In the genomic region with DNA sequence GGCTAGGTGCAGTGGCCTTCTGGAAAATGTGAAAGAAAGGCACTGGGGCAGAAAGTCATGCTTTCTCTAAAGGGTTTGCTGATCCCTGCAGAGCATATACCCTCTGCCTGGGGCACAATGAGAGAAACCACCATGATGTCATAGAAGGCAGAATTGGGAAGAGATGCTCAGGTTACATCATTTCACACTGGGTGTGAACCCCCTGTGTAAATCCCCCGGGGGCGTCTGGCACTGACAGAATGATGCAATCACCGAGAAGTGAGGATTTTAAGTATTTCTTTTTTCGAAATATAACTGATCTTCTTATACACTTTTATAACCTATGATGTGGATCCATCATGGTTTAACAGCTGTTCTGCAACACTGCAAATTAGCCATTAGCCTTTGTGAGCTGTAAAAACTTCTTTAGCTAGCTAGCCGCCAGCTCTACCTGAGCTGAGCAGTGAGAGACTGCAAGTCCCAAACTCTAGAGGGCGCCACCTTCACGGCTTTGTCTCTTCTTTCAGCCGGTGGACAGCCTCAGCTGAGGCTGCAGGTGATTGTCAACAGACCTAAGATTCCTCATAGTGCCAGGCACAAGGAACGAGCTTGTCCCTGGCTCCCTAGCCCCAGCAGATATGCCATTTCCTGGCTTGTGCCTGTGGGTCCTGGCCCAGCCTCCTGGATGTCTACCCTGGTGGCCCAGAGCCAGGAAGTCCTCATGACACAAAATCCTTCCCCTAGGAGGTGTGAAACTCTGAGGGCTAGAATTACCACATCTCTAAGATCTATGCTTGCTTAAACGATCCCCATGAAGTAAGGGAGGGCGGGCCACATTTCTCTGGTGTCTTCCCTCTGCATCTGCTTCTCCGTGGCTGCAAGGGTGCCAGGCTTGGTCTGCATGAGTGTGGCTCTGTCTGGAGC, we compare ENCODE assay signal across 10 mouse cellular contexts. TPM values are rescaled to one million over a fixed set of nuclear protein-coding genes. Genes with fewer than 3 reads are reported as not detected.
DNase-seq lines count a peak whose midpoint lies in the region; ATAC-seq and TF ChIP-seq lines count a peak whose summit lies in the region.
"Had no signal": no experiment of that assay in that cellular context is flagged by ENCODE, and none has a peak within 500 bp of the region (broad histone marks: within the 10 kb centered on the region; RNA-seq: fewer than 3 reads in every experiment).

No protein-coding gene starts in this region.

- H3K9me3 ChIP-seq in E14TG2a.4 (ENCODE audit: low read length) = no peaks in the 10 kb centered on the region; the same call in 1 of the 2 replicates
- no peaks in the 10 kb centered on the region for H3K9me3 ChIP-seq in neural tube, embryonic 13.5 days
- H3K9me3 ChIP-seq: embryonic facial prominence, embryonic 15.5 days; limb, embryonic 15.5 days had no signal

- no peak overlapping the region for H3K4me2 ChIP-seq in neural tube, embryonic 13.5 days
- H3K4me2 ChIP-seq: embryonic facial prominence, embryonic 15.5 days; limb, embryonic 15.5 days had no signal

- peak; percentile 72 for ATAC-seq in granulocyte monocyte progenitor cell, adult 5-6 weeks (replicated peaks; ENCODE audit: poor library complexity, severe bottlenecking)
- ATAC-seq in neural tube, embryonic 13.5 days (ENCODE audit: low read depth) = peak; percentile 56; the same call in 1 of the 2 replicates
- ATAC-seq in erythroid progenitor cell, adult 5-6 weeks (replicated peaks; ENCODE audit: low FRiP score, poor library complexity, severe bottlenecking) = no peak

- no peak overlapping the region for H3K27ac ChIP-seq in layer of hippocampus, adult 2 months
- no peak overlapping the region for H3K27ac ChIP-seq in neural tube, embryonic 13.5 days (replicated peaks)
- H3K27ac ChIP-seq: embryonic facial prominence, embryonic 15.5 days; limb, embryonic 15.5 days had no signal

- no peak overlapping the region for H3K9ac ChIP-seq in neural tube, embryonic 13.5 days
- H3K9ac ChIP-seq: embryonic facial prominence, embryonic 15.5 days; limb, embryonic 15.5 days had no signal

- TF ChIP-seq CTCF in layer of hippocampus, adult 2 months (conservative IDR thresholded peaks at IDR 0.05) = peak; percentile 84
- peak; percentile 14; the same call in 1 of the 2 replicates for TF ChIP-seq CTCF in E14TG2a.4 (conservative IDR thresholded peaks at IDR 0.05; ENCODE audit: low read length)

- no peaks in the 10 kb centered on the region for H3K36me3 ChIP-seq in E14TG2a.4 (ENCODE audit: insufficient read depth, low read length)
- no peaks in the 10 kb centered on the region for H3K36me3 ChIP-seq in neural tube, embryonic 13.5 days
- H3K36me3 ChIP-seq: embryonic facial prominence, embryonic 15.5 days; limb, embryonic 15.5 days had no signal

- H3K4me1 ChIP-seq in E14TG2a.4 (replicated peaks; ENCODE audit: low read depth, low read length) = no peaks in the 10 kb centered on the region
- no peaks in the 10 kb centered on the region for H3K4me1 ChIP-seq in neural tube, embryonic 13.5 days (replicated peaks)

- H3K4me3 ChIP-seq in layer of hippocampus, adult 2 months = no peak overlapping the region
- H3K4me3 ChIP-seq in E14TG2a.4 (replicated peaks; ENCODE audit: low read length) = no peak overlapping the region
- no peak overlapping the region for H3K4me3 ChIP-seq in neural tube, embryonic 13.5 days
- H3K4me3 ChIP-seq: embryonic facial prominence, embryonic 15.5 days; limb, embryonic 15.5 days had no signal

- H3K27me3 ChIP-seq in E14TG2a.4 (ENCODE audit: insufficient read depth, low read length) = no peaks in the 10 kb centered on the region
- H3K27me3 ChIP-seq in neural tube, embryonic 13.5 days = no peaks in the 10 kb centered on the region
- H3K27me3 ChIP-seq: embryonic facial prominence, embryonic 15.5 days; limb, embryonic 15.5 days had no signal

- intact Hi-C loops in left cerebral cortex, postnatal 4 days (cut with DNase I) = no loop called here

- WGBS in neural tube, embryonic 13.5 days = 44% methylated on average over 12 of the region's 12 CpGs

- peak in 1 of 2 experiments; percentile 32 for DNase-seq in layer of hippocampus, adult 2 months (ENCODE audit: low spot score in 2 of 2)
- DNase-seq in layer of hippocampus, postnatal 36 days = no peak
- DNase-seq in cerebellum, adult 11 months = peak; percentile 26
- DNase-seq in left cerebral cortex, postnatal 4 days = peak; percentile 25

RNA-seq across cellular contexts. Expression of a gene that starts 29.4 kb away (rescaled TPM):
- total RNA-seq in layer of hippocampus, adult 2 months (2021) = 1 to 10 TPM in 1 of 2 experiments, not detected in 1; 1.1 TPM
- total RNA-seq in layer of hippocampus, postnatal 36 days (2021) = 1 to 10 TPM in 1 of 2 experiments, not detected in 1; 1.5 TPM
- not detected in 2 replicates for total RNA-seq in granulocyte monocyte progenitor cell, adult 5-6 weeks (2014; fragmentation: Nextera tagmentation)
- total RNA-seq in granulocyte monocyte progenitor cell, adult 5-6 weeks (2017) = 2.4 TPM in 2 replicates
- not detected for total RNA-seq in left cerebral cortex, postnatal 4 days (2021)
- polyA plus RNA-seq in neural tube, embryonic 13.5 days (2015; fragmentation: Nextera tagmentation; extraction: Ambion mirVana) = 0.43 TPM in 1 of 2 replicates, not detected in the other
- total RNA-seq in erythroid progenitor cell, adult 5-6 weeks (2015; ENCODE audit: low replicate concordance) = 12.6 and 13.4 TPM in 2 replicates
- total RNA-seq in erythroid progenitor cell, adult 5-6 weeks (2017; ENCODE audit: low replicate concordance) = 2.4 and 14.6 TPM in 2 replicates

RNA-seq across cellular contexts. Expression of a gene that starts 36.2 kb away (rescaled TPM):
- total RNA-seq in layer of hippocampus, adult 2 months (2021) = 10 to 100 TPM; 27.4 to 29.2 TPM
- total RNA-seq in layer of hippocampus, postnatal 36 days (2021) = 10 to 100 TPM; 28.4 to 29.4 TPM
- 1.3 and 2.0 TPM in 2 replicates for total RNA-seq in granulocyte monocyte progenitor cell, adult 5-6 weeks (2014; fragmentation: Nextera tagmentation)
- total RNA-seq in granulocyte monocyte progenitor cell, adult 5-6 weeks (2017) = 1.3 and 2.1 TPM in 2 replicates
- total RNA-seq in left cerebral cortex, postnatal 4 days (2021) = 10 to 100 TPM; 36.4 to 40.0 TPM
- 6.6 and 7.8 TPM in 2 replicates for polyA plus RNA-seq in neural tube, embryonic 13.5 days (2015; fragmentation: Nextera tagmentation; extraction: Ambion mirVana)
- 1.1 TPM in 1 of 2 replicates, not detected in the other for total RNA-seq in erythroid progenitor cell, adult 5-6 weeks (2015; ENCODE audit: low replicate concordance)
- total RNA-seq in erythroid progenitor cell, adult 5-6 weeks (2017; ENCODE audit: low replicate concordance) = 0.90 and 1.5 TPM in 2 replicates

RNA-seq across cellular contexts. Expression of a gene that starts 55.1 kb away (rescaled TPM):
- 10 to 100 TPM; 64.9 to 72.1 TPM for total RNA-seq in layer of hippocampus, adult 2 months (2021)
- total RNA-seq in layer of hippocampus, postnatal 36 days (2021) = 10 to 100 TPM; 58.7 to 60.1 TPM
- 94.8 and 123 TPM in 2 replicates for total RNA-seq in granulocyte monocyte progenitor cell, adult 5-6 weeks (2014; fragmentation: Nextera tagmentation)
- total RNA-seq in granulocyte monocyte progenitor cell, adult 5-6 weeks (2017) = 96.0 and 115 TPM in 2 replicates
- total RNA-seq in left cerebral cortex, postnatal 4 days (2021) = 10 to 100 TPM; 63.7 to 69.4 TPM
- 28.1 and 31.1 TPM in 2 replicates for polyA plus RNA-seq in neural tube, embryonic 13.5 days (2015; fragmentation: Nextera tagmentation; extraction: Ambion mirVana)
- total RNA-seq in erythroid progenitor cell, adult 5-6 weeks (2015; ENCODE audit: low replicate concordance) = 30.6 and 32.3 TPM in 2 replicates
- 19.6 and 21.6 TPM in 2 replicates for total RNA-seq in erythroid progenitor cell, adult 5-6 weeks (2017; ENCODE audit: low replicate concordance)

Comparison
In these comparisons a context has a peak if more than half of its experiments do, and no peak if none do; other contexts are left out.
1. DNase-seq: peak in cerebellum, adult 11 months (single experiment) and left cerebral cortex, postnatal 4 days (single experiment); none in layer of hippocampus, postnatal 36 days (0 of 2).
2. RNA of a gene that starts 36.2 kb away (total RNA-seq): 36.4 to 40.0 TPM in left cerebral cortex, postnatal 4 days, 28.4 to 29.4 TPM in layer of hippocampus, postnatal 36 days and 27.4 to 29.2 TPM in layer of hippocampus, adult 2 months; 1.3 to 2.1 TPM in granulocyte monocyte progenitor cell, adult 5-6 weeks and 0.90 to 1.5 TPM in erythroid progenitor cell, adult 5-6 weeks; every median in the first group is over 4 times any median in the second.